In the genomic region with DNA sequence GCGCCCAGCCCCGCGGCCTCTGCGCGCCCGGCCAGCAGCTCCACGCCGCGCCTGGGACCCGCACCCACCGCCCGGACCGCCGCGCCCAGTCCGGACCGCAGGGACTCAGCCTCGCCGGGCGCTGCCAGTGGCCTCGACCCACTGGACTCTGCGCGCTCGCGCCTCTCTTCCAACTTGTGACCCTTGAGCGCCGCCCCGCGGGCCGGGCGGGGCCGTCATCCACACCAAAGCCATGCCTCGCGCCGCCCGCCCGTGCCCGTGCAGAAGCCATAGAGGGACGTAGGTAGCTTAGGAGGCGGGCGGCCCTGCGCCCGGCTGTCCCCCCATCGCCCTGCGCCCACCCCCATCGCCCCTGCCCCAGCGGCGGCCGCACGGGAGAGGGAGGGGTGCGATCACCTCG, we compare ENCODE assay signal across 11 mouse cellular contexts. TPM values are rescaled to one million over a fixed set of nuclear protein-coding genes. Genes with fewer than 3 reads are reported as not detected.
DNase-seq lines count a peak whose midpoint lies in the region; ATAC-seq and TF ChIP-seq lines count a peak whose summit lies in the region.
"Had no signal": no experiment of that assay in that cellular context is flagged by ENCODE, and none has a peak within 500 bp of the region (broad histone marks: within the 10 kb centered on the region; RNA-seq: fewer than 3 reads in every experiment).

No protein-coding gene starts in this region.

- DNase-seq in heart, embryonic 10.5 days (ENCODE audit: low spot score): no peak
- no peak for DNase-seq in heart, postnatal 4 days
- DNase-seq in lung, embryonic 14.5 days: no peak
- DNase-seq in lung, postnatal 4 days: no peak
- DNase-seq in embryo, embryonic 11 days: peak; percentile 43
- DNase-seq in spleen, postnatal 10 days (ENCODE audit: low spot score in 2 of 2): no peak
- DNase-seq in frontal cortex, adult 2 months (ENCODE audit: extremely low spot score in 1 of 2, low spot score in 1 of 2): no peak
- DNase-seq: kidney, postnatal 25 days; left cerebral cortex, postnatal 4 days had no signal

- H3K4me3 ChIP-seq in heart, embryonic 10.5 days: peak overlapping the region; percentile 44
- no peak overlapping the region for H3K4me3 ChIP-seq in lung, embryonic 14.5 days (ENCODE audit: low read depth, low read length)
- no peak overlapping the region; the same call in 1 of the 2 replicates for H3K4me3 ChIP-seq in liver, embryonic 12.5 days

- peaks cover 44% of the 10 kb centered on the region for H3K27me3 ChIP-seq in heart, embryonic 10.5 days (ENCODE audit: insufficient read depth, poor library complexity, severe bottlenecking)
- H3K27me3 ChIP-seq in lung, embryonic 14.5 days (ENCODE audit: insufficient read depth, low read length): no peaks in the 10 kb centered on the region
- peaks cover 15% of the 10 kb centered on the region for H3K27me3 ChIP-seq in liver, embryonic 12.5 days (replicated peaks)
- H3K27me3 ChIP-seq: CH12.LX had no signal

- H3K4me2 ChIP-seq in lung, embryonic 14.5 days: 0 out of 2 replicates have a peak overlapping the region, but pooled peaks have one; percentile 3
- peak overlapping the region; percentile 28 for H3K4me2 ChIP-seq in liver, embryonic 12.5 days

- no peak for TF ChIP-seq CTCF in lung, embryonic 14.5 days (IDR thresholded peaks at IDR 0.05; ENCODE audit: low read depth)

- WGBS in heart, embryonic 10.5 days: 21% methylated on average over 52 of the region's 52 CpGs
- WGBS in lung, embryonic 14.5 days: 34% methylated on average over 50 of the region's 52 CpGs
- WGBS in liver, embryonic 12.5 days (ENCODE audit: insufficient replicate concordance): 47% methylated on average over 52 of the region's 52 CpGs

- peak overlapping the region; percentile 17; the same call in 1 of the 2 replicates for H3K27ac ChIP-seq in heart, embryonic 10.5 days
- H3K27ac ChIP-seq in lung, embryonic 14.5 days (ENCODE audit: low read depth): no peak overlapping the region
- H3K27ac ChIP-seq in liver, embryonic 12.5 days: no peak overlapping the region

- peaks cover 68% of the 10 kb centered on the region for H3K36me3 ChIP-seq in heart, embryonic 10.5 days
- H3K36me3 ChIP-seq in lung, embryonic 14.5 days (ENCODE audit: insufficient read depth): peaks cover 61% of the 10 kb centered on the region
- H3K36me3 ChIP-seq in liver, embryonic 12.5 days: peaks cover 69% of the 10 kb centered on the region

- peaks cover 51% of the 10 kb centered on the region for H3K9me3 ChIP-seq in heart, embryonic 10.5 days
- H3K9me3 ChIP-seq in lung, embryonic 14.5 days (ENCODE audit: low read depth, low read length): peaks cover 47% of the 10 kb centered on the region
- peaks cover 19% of the 10 kb centered on the region; the same call in 1 of the 2 replicates for H3K9me3 ChIP-seq in liver, embryonic 12.5 days (replicated peaks)

- no peak for ATAC-seq in lung, embryonic 14.5 days (ENCODE audit: insufficient read depth)
- no peak for ATAC-seq in liver, embryonic 12.5 days

- H3K9ac ChIP-seq in lung, embryonic 14.5 days: no peak overlapping the region
- no peak overlapping the region for H3K9ac ChIP-seq in liver, embryonic 12.5 days

- H3K4me1 ChIP-seq in heart, embryonic 10.5 days: peaks cover 11% of the 10 kb centered on the region
- H3K4me1 ChIP-seq in lung, embryonic 14.5 days (ENCODE audit: insufficient read depth): no peaks in the 10 kb centered on the region
- no peaks in the 10 kb centered on the region for H3K4me1 ChIP-seq in liver, embryonic 12.5 days

RNA-seq across cellular contexts. Expression of gene Polrmt, which starts 11.0 kb away (rescaled TPM):
- polyA plus RNA-seq in heart, embryonic 10.5 days (2016; fragmentation: Nextera tagmentation; extraction: Ambion mirVana): 39.8 and 42.5 TPM in 2 replicates
- 10 to 100 TPM; 35.4 to 39.6 TPM for total RNA-seq in heart, postnatal 4 days (2021)
- polyA plus RNA-seq in lung, embryonic 14.5 days (2014; fragmentation: Nextera tagmentation; extraction: Ambion mirVana): 44.2 and 44.6 TPM in 2 replicates
- 28.3 and 30.1 TPM in 2 replicates for polyA plus RNA-seq in liver, embryonic 12.5 days (2016; fragmentation: Nextera tagmentation; extraction: Ambion mirVana)
- polyA plus RNA-seq in frontal cortex, adult 2 months (2012; rRNA removed): 60.7 and 62.2 TPM in 2 replicates

RNA-seq across cellular contexts. Expression of gene Hcn2, which starts 18.9 kb away (rescaled TPM):
- not detected in 2 replicates for polyA plus RNA-seq in heart, embryonic 10.5 days (2016; fragmentation: Nextera tagmentation; extraction: Ambion mirVana)
- total RNA-seq in heart, postnatal 4 days (2021): 1 to 10 TPM; 7.6 to 9.5 TPM
- polyA plus RNA-seq in lung, embryonic 14.5 days (2014; fragmentation: Nextera tagmentation; extraction: Ambion mirVana): 0.14 TPM in 1 of 2 replicates, not detected in the other
- polyA plus RNA-seq in liver, embryonic 12.5 days (2016; fragmentation: Nextera tagmentation; extraction: Ambion mirVana): 0.11 TPM in 1 of 2 replicates, not detected in the other
- polyA plus RNA-seq in frontal cortex, adult 2 months (2012; rRNA removed): 119 and 124 TPM in 2 replicates

RNA-seq across cellular contexts. Expression of gene Fgf22, which starts 19.5 kb away (rescaled TPM):
- 0.11 and 0.16 TPM in 2 replicates for polyA plus RNA-seq in heart, embryonic 10.5 days (2016; fragmentation: Nextera tagmentation; extraction: Ambion mirVana)
- total RNA-seq in heart, postnatal 4 days (2021): not detected
- polyA plus RNA-seq in lung, embryonic 14.5 days (2014; fragmentation: Nextera tagmentation; extraction: Ambion mirVana): 0.30 and 0.41 TPM in 2 replicates
- 0.11 and 0.13 TPM in 2 replicates for polyA plus RNA-seq in liver, embryonic 12.5 days (2016; fragmentation: Nextera tagmentation; extraction: Ambion mirVana)
- polyA plus RNA-seq in frontal cortex, adult 2 months (2012; rRNA removed): 6.2 and 6.9 TPM in 2 replicates
- total RNA-seq: CH12.LX had no signal

RNA-seq across cellular contexts. Expression of gene Bsg, which starts 31.1 kb away (rescaled TPM):
- 1,251 and 1,319 TPM in 2 replicates for polyA plus RNA-seq in heart, embryonic 10.5 days (2016; fragmentation: Nextera tagmentation; extraction: Ambion mirVana)
- total RNA-seq in heart, postnatal 4 days (2021): 100 to 1,000 TPM; 793 to 876 TPM
- polyA plus RNA-seq in lung, embryonic 14.5 days (2014; fragmentation: Nextera tagmentation; extraction: Ambion mirVana): 842 and 871 TPM in 2 replicates
- 1,008 and 1,045 TPM in 2 replicates for polyA plus RNA-seq in liver, embryonic 12.5 days (2016; fragmentation: Nextera tagmentation; extraction: Ambion mirVana)
- polyA plus RNA-seq in frontal cortex, adult 2 months (2012; rRNA removed): 1,126 and 1,227 TPM in 2 replicates

RNA-seq across cellular contexts. Expression of gene Rnf126, which starts 31.4 kb away (rescaled TPM):
- 84.4 and 113 TPM in 2 replicates for polyA plus RNA-seq in heart, embryonic 10.5 days (2016; fragmentation: Nextera tagmentation; extraction: Ambion mirVana)
- total RNA-seq in heart, postnatal 4 days (2021): 10 to 100 TPM; 40.3 to 45.9 TPM
- polyA plus RNA-seq in lung, embryonic 14.5 days (2014; fragmentation: Nextera tagmentation; extraction: Ambion mirVana): 107 and 123 TPM in 2 replicates
- polyA plus RNA-seq in liver, embryonic 12.5 days (2016; fragmentation: Nextera tagmentation; extraction: Ambion mirVana): 79.6 and 80.4 TPM in 2 replicates
- 140 and 166 TPM in 2 replicates for polyA plus RNA-seq in frontal cortex, adult 2 months (2012; rRNA removed)

Comparison
In these comparisons a context has a peak if more than half of its experiments do, and no peak if none do; other contexts are left out.
1. RNA of gene Hcn2, which starts 18.9 kb away (polyA plus RNA-seq): 119 to 124 TPM in frontal cortex, adult 2 months; 0.11 TPM in liver, embryonic 12.5 days, not detected in heart, embryonic 10.5 days and 0.14 TPM in lung, embryonic 14.5 days; every median in the first group is over 100 times any median in the second.